In genomic region chr11:98829875-98830274, GRCm38 (mm10) we compare ENCODE assay signal across 15 mouse cellular contexts. TPM values are rescaled to one million over a fixed set of nuclear protein-coding genes. Genes with fewer than 3 reads are reported as not detected.
DNase-seq lines count a peak whose midpoint lies in the region; ATAC-seq and TF ChIP-seq lines count a peak whose summit lies in the region.
"Had no signal": no experiment of that assay in that cellular context is flagged by ENCODE, and none has a peak within 500 bp of the region (broad histone marks: within the 10 kb centered on the region; RNA-seq: fewer than 3 reads in every experiment).

No protein-coding gene starts in this region.

- H3K27me3 ChIP-seq in intestine, postnatal 0 days (replicated peaks; ENCODE audit: control insufficient read depth, insufficient read depth, low read length) = no peaks in the 10 kb centered on the region
- no peaks in the 10 kb centered on the region for H3K27me3 ChIP-seq in intestine, embryonic 15.5 days (replicated peaks)
- H3K27me3 ChIP-seq: embryonic facial prominence, embryonic 13.5 days; forebrain, embryonic 12.5 days; hindbrain, embryonic 12.5 days had no signal

- peak overlapping the region; percentile 4; the same call in 1 of the 2 replicates for H3K27ac ChIP-seq in intestine, postnatal 0 days (ENCODE audit: low read depth, low read length)
- H3K27ac ChIP-seq in intestine, embryonic 15.5 days = no peak overlapping the region
- H3K27ac ChIP-seq: embryonic facial prominence, embryonic 13.5 days; forebrain, embryonic 12.5 days; hindbrain, embryonic 12.5 days had no signal

- H3K9ac ChIP-seq in intestine, postnatal 0 days (ENCODE audit: low read depth, low read length) = no peak overlapping the region
- no peak overlapping the region for H3K9ac ChIP-seq in intestine, embryonic 15.5 days
- H3K9ac ChIP-seq: embryonic facial prominence, embryonic 13.5 days; forebrain, embryonic 12.5 days; hindbrain, embryonic 12.5 days had no signal

- no peak overlapping the region for H3K4me3 ChIP-seq in intestine, postnatal 0 days (ENCODE audit: low read depth, low read length)
- H3K4me3 ChIP-seq in intestine, embryonic 15.5 days (replicated peaks) = no peak overlapping the region
- H3K4me3 ChIP-seq: embryonic facial prominence, embryonic 13.5 days; forebrain, embryonic 12.5 days; hindbrain, embryonic 12.5 days had no signal

- no peak for ATAC-seq in cerebellum, adult (ENCODE audit: insufficient number of reproducible peaks, low FRiP score, low TSS enrichment)
- no peak for ATAC-seq in intestine, postnatal 0 days
- ATAC-seq in intestine, embryonic 15.5 days = no peak
- ATAC-seq: forebrain, embryonic 16.5 days; hindbrain, embryonic 16.5 days had no signal

- H3K4me2 ChIP-seq in intestine, postnatal 0 days (replicated peaks; ENCODE audit: low read depth) = no peak overlapping the region
- H3K4me2 ChIP-seq in intestine, embryonic 15.5 days (replicated peaks) = no peak overlapping the region
- H3K4me2 ChIP-seq: embryonic facial prominence, embryonic 13.5 days; forebrain, embryonic 12.5 days; hindbrain, embryonic 12.5 days had no signal

- DNase-seq in cerebellum, adult 18-20 months = peak; percentile 39 to 51
- peak; percentile 37 to 51 for DNase-seq in cerebellum, postnatal 25 days
- no peak for DNase-seq in cerebellum, postnatal 14 days
- DNase-seq in R1 (ENCODE audit: low read depth, low spot score) = peak; percentile 28
- no peak for DNase-seq in urinary bladder, postnatal 4 days (ENCODE audit: low spot score in 2 of 2)
- DNase-seq: gastrocnemius, postnatal 14 days had no signal

- peaks cover 66% of the 10 kb centered on the region for H3K36me3 ChIP-seq in intestine, postnatal 0 days (ENCODE audit: control insufficient read depth, insufficient read depth)
- H3K36me3 ChIP-seq in intestine, embryonic 15.5 days = peaks cover 64% of the 10 kb centered on the region

- 68% methylated on average over 4 of the region's 4 CpGs for WGBS in intestine, postnatal 0 days
- WGBS in intestine, embryonic 15.5 days = 68% methylated on average over 4 of the region's 4 CpGs

- no peaks in the 10 kb centered on the region for H3K9me3 ChIP-seq in intestine, postnatal 0 days (ENCODE audit: control insufficient read depth)
- H3K9me3 ChIP-seq in intestine, embryonic 15.5 days = no peaks in the 10 kb centered on the region
- H3K9me3 ChIP-seq: embryonic facial prominence, embryonic 13.5 days; forebrain, embryonic 12.5 days; G1E; hindbrain, embryonic 12.5 days had no signal

- no peaks in the 10 kb centered on the region for H3K4me1 ChIP-seq in intestine, postnatal 0 days (replicated peaks; ENCODE audit: control insufficient read depth, insufficient read depth, low read length)
- H3K4me1 ChIP-seq in intestine, embryonic 15.5 days (replicated peaks) = no peaks in the 10 kb centered on the region

- TF ChIP-seq CTCF in intestine, postnatal 0 days (IDR thresholded peaks at IDR 0.05; ENCODE audit: low read depth) = no peak

RNA-seq across cellular contexts. Expression of gene Rapgefl1, which starts 6.7 kb away (rescaled TPM):
- 0.69 and 0.80 TPM in 2 replicates for polyA plus RNA-seq in intestine, postnatal 0 days (2015; fragmentation: Nextera tagmentation; extraction: Ambion mirVana)
- polyA plus RNA-seq in intestine, embryonic 15.5 days (2015; fragmentation: Nextera tagmentation; extraction: Ambion mirVana) = 1.1 and 1.2 TPM in 2 replicates

RNA-seq across cellular contexts. Expression of gene Casc3, which starts 25.2 kb away (rescaled TPM):
- polyA plus RNA-seq in intestine, postnatal 0 days (2015; fragmentation: Nextera tagmentation; extraction: Ambion mirVana) = 10.8 and 12.4 TPM in 2 replicates
- 28.2 and 29.8 TPM in 2 replicates for polyA plus RNA-seq in intestine, embryonic 15.5 days (2015; fragmentation: Nextera tagmentation; extraction: Ambion mirVana)

RNA-seq across cellular contexts. Expression of gene Wipf2, which starts 33.6 kb away (rescaled TPM):
- polyA plus RNA-seq in intestine, postnatal 0 days (2015; fragmentation: Nextera tagmentation; extraction: Ambion mirVana) = 3.9 and 5.0 TPM in 2 replicates
- polyA plus RNA-seq in intestine, embryonic 15.5 days (2015; fragmentation: Nextera tagmentation; extraction: Ambion mirVana) = 3.7 and 4.2 TPM in 2 replicates

RNA-seq across cellular contexts. Expression of gene Msl1, which starts 34.6 kb away (rescaled TPM):
- polyA plus RNA-seq in intestine, postnatal 0 days (2015; fragmentation: Nextera tagmentation; extraction: Ambion mirVana) = 12.6 and 15.1 TPM in 2 replicates
- polyA plus RNA-seq in intestine, embryonic 15.5 days (2015; fragmentation: Nextera tagmentation; extraction: Ambion mirVana) = 18.9 and 19.7 TPM in 2 replicates

RNA-seq across cellular contexts. Expression of gene Nr1d1, which starts 54.7 kb away (rescaled TPM):
- polyA plus RNA-seq in intestine, postnatal 0 days (2015; fragmentation: Nextera tagmentation; extraction: Ambion mirVana) = 4.1 and 5.1 TPM in 2 replicates
- 2.6 and 2.7 TPM in 2 replicates for polyA plus RNA-seq in intestine, embryonic 15.5 days (2015; fragmentation: Nextera tagmentation; extraction: Ambion mirVana)

Comparison
In these comparisons a context has a peak if more than half of its experiments do, and no peak if none do; other contexts are left out.
1. DNase-seq: peak in cerebellum, adult 18-20 months (2 of 2), cerebellum, postnatal 25 days (2 of 2) and R1 (single experiment); none in cerebellum, postnatal 14 days (0 of 2) and urinary bladder, postnatal 4 days (0 of 2).